Mouse (Mus musculus) CD4-positive, CD25-positive, alpha-beta regulatory T cell, adult 2 months (primary cell): ENCODE data around the gene Slc6a5.

Source experiments
- DNase-seq: peaks from one replicate; pipeline ENCODE4 v3.0.0-alpha.2; 2012; ENCODE audit warnings: low read depth, low spot score

Slc6a5 gene

DNA sequence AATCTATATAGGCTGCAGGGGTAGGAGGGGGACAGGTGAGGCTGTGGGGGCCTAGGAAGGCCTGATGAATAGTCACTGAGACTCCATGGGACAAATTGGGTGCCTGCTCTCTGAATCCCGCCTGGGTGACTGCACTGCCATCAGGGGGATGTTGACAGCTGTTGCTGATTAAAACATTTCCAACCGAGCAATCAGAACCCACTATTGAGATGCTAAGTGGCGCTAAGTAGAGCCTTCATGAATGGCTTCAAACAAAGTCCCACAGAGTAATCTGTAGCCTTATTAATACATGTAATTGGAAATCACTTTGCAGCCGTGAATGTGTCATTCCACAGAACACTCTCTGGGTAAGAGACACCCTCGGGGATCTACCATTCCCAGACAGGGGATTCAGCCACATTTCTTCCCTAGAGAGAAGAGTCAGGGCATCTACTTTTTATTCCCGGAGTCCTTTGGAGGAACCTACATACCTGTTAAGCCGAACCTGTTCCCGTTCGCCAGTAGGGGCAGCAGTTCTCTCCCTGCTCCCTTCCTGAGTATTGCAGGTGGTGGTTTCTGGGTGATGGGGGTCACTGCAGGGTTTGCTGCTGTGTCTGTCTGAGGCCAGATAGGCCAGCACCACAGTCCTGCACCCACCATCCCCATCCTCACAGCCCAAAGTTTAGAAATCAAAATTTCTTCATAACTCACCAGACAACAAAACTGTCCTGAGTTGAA is 71.7 kb downstream of the Slc6a5 start:
- DNase-seq, result no peak

DNA sequence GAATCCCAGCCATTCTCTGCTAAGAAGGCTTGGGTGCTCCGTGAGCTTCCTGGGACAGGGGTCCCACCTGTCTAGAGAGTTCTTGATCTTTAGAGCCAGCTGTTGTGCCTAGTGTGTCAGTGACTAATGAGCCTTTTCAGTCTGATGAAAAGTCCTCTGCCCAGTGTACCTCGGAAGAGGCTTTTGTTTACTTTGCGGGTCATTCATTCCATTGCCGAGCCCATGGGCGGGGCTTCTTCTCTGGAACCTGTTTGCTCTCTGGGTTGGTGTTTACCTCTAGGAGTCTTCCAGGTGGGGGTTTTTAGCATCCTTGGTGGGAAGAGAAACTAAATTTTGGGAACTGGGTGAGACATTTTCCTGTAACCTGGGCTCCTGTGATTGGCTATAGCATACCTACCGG is 74.8 kb downstream of the Slc6a5 start:
- no peak for DNase-seq

DNA sequence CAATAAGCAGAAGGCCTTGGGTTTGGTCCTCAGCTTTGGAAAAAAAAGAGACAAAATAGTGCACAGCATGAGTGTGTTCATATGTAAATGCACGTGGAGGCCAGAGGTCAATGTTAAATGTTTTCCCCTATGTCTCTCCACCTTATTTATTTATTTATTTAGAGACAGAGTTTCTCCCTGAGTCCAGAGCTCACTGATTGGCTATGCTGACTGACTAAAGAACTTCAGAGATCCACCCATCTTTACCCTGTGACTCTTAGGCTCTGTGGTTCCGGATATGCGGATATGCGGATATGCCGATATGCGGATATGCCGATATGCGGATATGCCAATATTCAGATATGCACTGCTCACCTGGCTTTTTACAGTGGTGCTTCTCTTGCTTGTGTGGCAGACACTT is 76.0 kb downstream of the Slc6a5 start:
- no peak for DNase-seq

- no peak for DNase-seq
Observed at GRCm38 (mm10) chr7:49999321-49999720, 89.4 kb downstream of the Slc6a5 start.

DNA sequence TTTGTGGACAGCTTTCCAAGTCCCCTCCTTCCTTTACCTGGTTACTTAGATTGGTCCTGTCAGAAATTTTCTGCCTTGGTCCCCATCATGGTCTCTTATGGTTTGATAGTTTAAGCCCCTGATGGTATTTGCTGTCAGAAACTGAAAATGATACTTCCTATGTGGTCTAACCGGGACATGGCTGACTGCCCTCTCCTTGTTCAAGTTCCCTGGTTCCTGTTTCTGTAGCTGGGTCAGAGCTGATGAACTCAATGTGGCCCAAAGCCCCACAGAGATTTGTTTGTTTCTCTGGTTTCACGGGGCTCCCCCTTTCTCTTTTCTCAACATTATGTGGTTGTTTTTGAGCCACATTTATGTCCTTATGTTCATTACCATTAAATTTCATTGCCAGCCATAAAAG is 95.3 kb downstream of the Slc6a5 start:
- DNase-seq, result no peak
